ENCODE assay signal across 14 mouse cellular contexts in the genomic region with DNA sequence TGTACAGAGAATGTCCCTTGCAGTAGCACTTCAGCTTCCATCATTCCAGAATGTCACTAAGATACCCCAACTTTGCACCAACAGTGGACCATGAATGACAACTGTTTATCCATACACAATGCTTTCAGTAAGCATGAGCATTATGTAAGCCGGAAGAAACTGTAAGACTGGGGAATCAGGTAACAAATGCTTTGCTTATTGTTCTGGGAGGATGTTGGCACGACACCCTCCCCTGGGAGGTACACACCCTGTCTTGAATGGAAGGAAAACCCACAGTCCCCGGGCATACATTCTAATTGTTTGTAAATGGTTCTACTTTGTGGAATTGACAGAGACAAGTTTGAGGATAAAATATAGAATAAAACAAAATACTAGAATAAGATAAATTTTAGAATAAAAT.
A peak's percentile ranks its signal among the peaks of the same experiment; 100 is the strongest.
DNase-seq lines count a peak whose midpoint lies in the region; TF ChIP-seq lines count a peak whose summit lies in the region.
"Had no signal": no experiment of that assay in that cellular context is flagged by ENCODE, and none has a peak within 500 bp of the region (broad histone marks: within the 10 kb centered on the region; RNA-seq: fewer than 3 reads in every experiment).

No protein-coding gene starts in this region.

- intact Hi-C loops in heart, postnatal 10 days (cut with DNase I) = no loop called here
- intact Hi-C loops in left cerebral cortex, adult 2 months (cut with DNase I) = no loop called here

- DNase-seq in gastrocnemius, postnatal 25 days = peak; percentile 21
- DNase-seq in gastrocnemius, postnatal 4 days (ENCODE audit: low spot score in 2 of 2) = no peak
- DNase-seq in 3T3-L1 (ENCODE audit: low read depth, low spot score) = peak; percentile 42
- peak; percentile 32 to 41 for DNase-seq in heart, postnatal 10 days
- DNase-seq in kidney, postnatal 25 days = peak; percentile 47 to 79
- no peak for DNase-seq in left cerebral cortex, adult 2 months (ENCODE audit: extremely low spot score in 1 of 2, low spot score in 2 of 2)
- no peak for DNase-seq in cerebellum, adult 9-11 months
- no peak for DNase-seq in spleen, postnatal 4 days (ENCODE audit: low spot score in 2 of 2)
- DNase-seq: B cell, adult 2 months; cerebellum, postnatal 14 days; right cerebral cortex, postnatal 25 days; thymus, postnatal 25 days had no signal

- TF ChIP-seq CTCF in left cerebral cortex, adult 2 months (IDR thresholded peaks at IDR 0.05) = no peak

- no peak overlapping the region for H3K27ac ChIP-seq in left cerebral cortex, adult 2 months
- H3K27ac ChIP-seq: hindbrain, embryonic 10.5 days had no signal

- no peak overlapping the region for H3K4me3 ChIP-seq in left cerebral cortex, adult 2 months
- H3K4me3 ChIP-seq: erythroblast, embryonic 14.5 days; hindbrain, embryonic 10.5 days had no signal

Comparison
In these comparisons a context has a peak if more than half of its experiments do, and no peak if none do; other contexts are left out.
1. DNase-seq: peak in gastrocnemius, postnatal 25 days (single experiment), 3T3-L1 (single experiment), heart, postnatal 10 days (2 of 2) and kidney, postnatal 25 days (2 of 2); none in gastrocnemius, postnatal 4 days (0 of 2), left cerebral cortex, adult 2 months (0 of 2), cerebellum, adult 9-11 months (single experiment) and spleen, postnatal 4 days (0 of 2).